Mouse (Mus musculus) cerebellum, adult 11-12 months (tissue): ENCODE results near the gene Sik1.

Experiments
- DNase-seq: peaks from one replicate; pipeline ENCODE4 v3.0.0; 2022

Gene Sik1

DNA sequence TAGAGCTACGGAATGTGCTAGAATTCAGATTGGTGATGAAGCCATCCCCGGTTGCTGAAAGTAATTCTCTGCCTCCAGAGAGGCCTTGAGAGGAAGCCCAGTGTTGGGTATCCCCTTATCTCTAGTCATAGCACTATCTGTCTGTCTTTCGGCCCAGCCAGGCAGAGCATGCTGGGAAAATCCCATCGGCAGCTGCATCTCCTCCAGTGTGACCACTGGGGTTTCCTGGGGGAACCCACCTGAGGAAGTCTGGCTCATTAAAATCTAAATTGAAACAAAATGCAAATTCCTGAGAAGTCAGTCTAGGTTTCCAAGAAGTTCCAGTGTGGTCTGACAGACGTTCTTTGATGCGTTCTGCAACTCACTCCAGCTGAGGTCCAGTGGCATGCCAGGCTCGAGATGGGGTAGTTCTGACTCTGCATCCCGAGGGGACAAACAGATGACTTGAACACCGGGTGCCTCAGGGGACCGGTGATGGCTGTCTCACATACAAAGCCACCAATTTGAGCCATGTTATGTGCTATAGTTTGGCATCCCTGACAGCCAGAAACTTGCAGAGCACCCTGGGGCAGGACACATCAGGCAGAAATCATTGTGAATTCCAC lies 19.8 kb upstream of the Sik1 start:
- no peak for DNase-seq

DNA sequence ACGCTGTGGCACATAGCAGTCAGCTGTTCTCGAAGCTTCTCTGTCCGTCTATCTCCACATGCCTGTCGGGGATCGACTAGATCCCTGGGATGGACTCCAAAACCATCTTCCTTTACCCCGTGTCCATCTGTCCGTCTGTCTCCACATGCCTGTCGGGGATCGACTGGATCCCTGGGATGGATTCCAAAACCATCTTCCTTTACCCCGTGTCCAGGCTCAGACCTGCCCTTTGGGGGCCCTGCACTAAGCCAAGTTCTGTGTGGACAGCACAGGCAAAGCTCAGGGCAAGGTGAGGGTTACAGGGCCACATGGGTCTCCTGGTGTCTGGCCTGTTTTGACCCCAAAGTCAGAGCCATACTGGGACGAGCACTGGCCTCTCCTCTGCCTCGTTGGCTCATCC lies 19.1 kb upstream of the Sik1 start:
- no peak for DNase-seq

GRCm38 (mm10) chr17:31873973-31874372 lies 18.4 kb upstream of the Sik1 start:
- no peak for DNase-seq

- DNase-seq = no peak
Observed at GRCm38 (mm10) chr17:31873185-31873870, 17.7 kb upstream of the Sik1 start.

GRCm38 (mm10) chr17:31872826-31873165 lies 17.2 kb upstream of the Sik1 start:
- DNase-seq = no peak

GRCm38 (mm10) chr17:31871968-31872825 lies 16.6 kb upstream of the Sik1 start:
- no peak for DNase-seq

GRCm38 (mm10) chr17:31870931-31871421 lies 15.4 kb upstream of the Sik1 start:
- no peak for DNase-seq

DNA sequence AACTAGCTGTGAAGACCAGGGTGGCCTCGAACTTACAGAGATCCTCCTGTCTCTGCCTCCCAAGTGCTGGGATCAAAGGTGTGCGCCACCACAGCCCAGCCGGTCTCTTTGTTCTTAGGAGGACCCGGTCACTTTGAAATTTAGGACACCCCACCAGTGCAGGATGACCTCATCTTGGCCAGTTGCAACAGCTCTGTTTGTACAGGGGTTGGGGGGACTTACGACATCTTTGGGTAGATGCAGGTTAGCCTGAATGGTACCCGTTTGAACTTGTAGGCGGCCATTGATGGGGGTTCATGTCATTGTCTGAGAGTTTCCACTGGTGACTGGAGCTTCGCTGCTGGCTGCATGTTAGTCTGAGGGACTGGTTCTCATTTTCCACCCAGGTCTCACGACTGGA lies 14.8 kb upstream of the Sik1 start:
- no peak for DNase-seq

GRCm38 (mm10) chr17:31868076-31868475 lies 12.5 kb upstream of the Sik1 start:
- DNase-seq = no peak

DNA sequence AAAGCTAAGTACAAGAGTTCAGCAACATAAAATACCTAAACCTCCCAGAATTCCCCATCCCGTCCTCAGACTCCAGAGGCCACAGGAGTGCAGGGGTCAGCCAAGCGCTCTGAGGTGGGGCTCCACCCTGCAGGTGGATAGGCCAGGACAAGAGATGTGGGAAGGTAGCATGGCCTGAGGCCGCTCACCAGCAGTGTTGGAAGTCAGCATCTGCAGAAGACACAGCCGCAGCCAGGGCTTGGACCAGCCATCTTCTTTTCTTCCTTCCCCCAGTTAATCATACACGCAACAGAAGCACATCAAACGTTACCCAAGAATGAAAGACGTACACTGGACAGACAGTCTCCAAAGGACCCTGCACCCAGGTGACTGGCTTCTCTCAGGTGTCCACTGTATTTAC lies 11.5 kb upstream of the Sik1 start:
- DNase-seq = no peak

- DNase-seq = no peak
Observed at GRCm38 (mm10) chr17:31865636-31866035, 10.0 kb upstream of the Sik1 start.

DNA sequence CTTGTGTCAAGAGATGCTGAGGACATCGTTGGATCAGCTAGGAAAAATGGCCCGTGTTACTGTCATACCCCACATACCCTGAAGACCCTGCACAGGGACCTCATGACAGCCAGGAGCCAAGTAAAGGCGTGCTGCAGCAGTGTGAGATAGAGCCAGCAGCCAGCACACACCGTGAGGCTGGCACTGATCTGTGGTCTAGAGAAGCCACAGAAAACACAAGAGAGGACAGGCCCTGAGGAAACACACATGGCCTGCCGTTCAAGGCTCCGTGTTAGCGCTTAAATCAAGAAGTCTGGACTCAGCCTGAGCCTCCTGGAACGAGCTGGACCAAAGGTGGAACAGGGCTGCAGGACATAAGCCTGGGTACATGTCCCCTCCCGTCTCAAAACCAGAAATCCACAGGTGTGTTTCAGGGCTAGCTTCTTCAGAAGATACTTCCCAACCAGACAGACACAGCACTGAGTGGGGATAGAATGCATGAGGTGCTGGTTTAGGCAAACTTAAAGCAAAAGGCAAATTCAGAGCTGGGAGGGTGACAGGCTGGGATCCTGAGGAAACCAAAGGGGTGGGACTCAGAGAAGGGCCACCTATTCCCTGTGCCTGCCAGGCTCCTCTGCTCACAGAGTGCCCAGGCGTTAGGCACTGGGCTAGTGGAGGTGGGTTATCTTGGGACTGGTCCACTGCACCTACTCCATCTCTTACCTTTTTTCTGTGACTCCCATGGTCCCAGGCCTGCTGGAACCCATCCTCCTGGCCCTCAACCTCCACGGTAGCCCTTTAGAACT lies 9.3 kb upstream of the Sik1 start:
- no peak for DNase-seq

DNA sequence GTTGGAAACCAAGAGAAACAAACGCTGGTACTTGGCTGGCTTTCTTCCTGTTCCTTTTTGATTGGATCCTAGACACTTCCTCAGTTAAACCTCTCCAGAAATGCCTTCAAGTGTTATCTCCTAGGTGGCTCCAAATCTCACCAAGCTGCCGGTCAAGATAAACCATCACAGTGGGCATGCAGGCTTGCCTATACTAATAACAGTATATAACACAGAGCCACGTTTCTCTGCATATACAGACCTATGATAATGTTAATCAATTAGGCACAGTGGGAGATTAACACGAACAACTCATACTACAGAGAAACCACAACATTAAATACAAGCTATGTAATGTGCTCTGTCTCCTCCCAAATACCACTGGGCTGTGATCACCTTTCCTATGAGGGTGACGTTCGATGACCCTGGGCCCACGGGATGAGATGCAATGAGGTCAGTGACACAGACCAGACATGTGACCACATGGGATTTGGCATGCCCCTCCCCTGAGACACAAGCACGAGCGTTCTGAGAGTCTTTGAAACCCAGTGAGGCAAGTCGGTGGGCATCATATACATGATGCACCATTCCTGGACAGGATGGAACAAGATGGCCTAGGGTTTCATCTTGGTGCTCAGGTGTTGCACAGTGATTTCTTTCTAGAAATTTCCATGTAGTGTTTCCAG lies 7.7 kb upstream of the Sik1 start:
- no peak for DNase-seq

- DNase-seq = no peak
Observed at GRCm38 (mm10) chr17:31862136-31862535, 6.5 kb upstream of the Sik1 start.

DNA sequence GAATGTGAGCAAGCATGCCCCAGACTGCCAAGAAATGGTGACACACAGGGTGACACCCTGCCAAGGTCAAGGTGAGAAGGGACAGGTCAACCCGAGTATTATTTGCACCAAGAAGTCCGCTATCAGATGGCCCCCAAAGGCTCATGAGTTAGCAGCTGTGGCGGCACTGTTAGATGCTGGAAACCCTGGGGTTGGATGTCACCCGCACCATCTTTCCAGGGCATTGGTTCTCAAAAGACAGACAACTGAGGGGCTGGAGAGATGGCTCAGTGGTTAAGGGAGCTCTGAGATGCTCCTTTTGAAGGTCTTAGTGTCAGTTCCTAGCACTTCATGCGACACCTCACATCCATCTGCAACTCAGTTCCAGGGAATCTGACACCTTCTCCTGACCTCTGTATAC lies 6.1 kb upstream of the Sik1 start:
- no peak for DNase-seq

DNA sequence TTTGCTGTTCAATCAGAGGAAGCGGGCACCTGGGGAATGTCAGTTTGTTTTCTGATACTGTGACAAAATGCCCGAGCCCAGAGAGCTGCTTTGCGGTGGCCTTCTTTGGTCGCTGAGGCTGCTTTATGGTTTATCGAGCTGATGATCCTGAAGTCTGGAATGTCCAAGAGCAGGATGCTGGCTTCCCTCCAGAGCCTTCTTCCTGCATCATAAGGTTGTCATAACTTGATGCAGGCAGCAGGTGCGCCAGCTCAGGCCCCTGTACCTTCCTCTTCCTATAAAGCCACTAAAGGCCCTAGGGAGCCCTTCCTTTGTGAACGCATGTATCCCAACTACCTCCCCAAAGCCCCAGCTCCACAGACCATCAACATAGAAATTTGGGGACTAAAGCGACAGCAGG lies 5.3 kb upstream of the Sik1 start:
- DNase-seq = no peak

- DNase-seq = no peak
Observed at GRCm38 (mm10) chr17:31859367-31859766, 3.8 kb upstream of the Sik1 start.

DNA sequence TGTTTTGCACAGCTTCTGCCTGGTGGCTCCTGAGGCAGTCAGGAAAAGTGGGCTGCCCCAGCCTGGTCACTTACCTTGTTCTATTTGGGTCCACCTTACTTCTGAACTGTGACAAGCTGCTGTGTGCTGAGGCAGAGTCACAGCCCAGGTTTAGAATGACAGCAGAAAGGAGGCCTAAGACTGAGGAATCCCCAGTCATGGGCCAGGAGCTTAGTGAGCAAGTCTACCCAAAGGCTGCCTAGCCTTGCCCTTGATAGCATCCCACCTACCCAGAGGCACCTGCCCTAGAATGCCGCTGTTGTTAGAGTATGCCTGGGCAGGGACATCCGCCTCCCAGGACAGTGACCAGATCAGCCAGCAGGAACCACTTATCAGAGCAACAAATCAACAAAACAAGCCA lies 3.2 kb upstream of the Sik1 start:
- no peak for DNase-seq

- DNase-seq = no peak
Observed at GRCm38 (mm10) chr17:31857903-31858426, 2.4 kb upstream of the Sik1 start.

GRCm38 (mm10) chr17:31857251-31857650 lies 1.6 kb upstream of the Sik1 start:
- DNase-seq = no peak

DNA sequence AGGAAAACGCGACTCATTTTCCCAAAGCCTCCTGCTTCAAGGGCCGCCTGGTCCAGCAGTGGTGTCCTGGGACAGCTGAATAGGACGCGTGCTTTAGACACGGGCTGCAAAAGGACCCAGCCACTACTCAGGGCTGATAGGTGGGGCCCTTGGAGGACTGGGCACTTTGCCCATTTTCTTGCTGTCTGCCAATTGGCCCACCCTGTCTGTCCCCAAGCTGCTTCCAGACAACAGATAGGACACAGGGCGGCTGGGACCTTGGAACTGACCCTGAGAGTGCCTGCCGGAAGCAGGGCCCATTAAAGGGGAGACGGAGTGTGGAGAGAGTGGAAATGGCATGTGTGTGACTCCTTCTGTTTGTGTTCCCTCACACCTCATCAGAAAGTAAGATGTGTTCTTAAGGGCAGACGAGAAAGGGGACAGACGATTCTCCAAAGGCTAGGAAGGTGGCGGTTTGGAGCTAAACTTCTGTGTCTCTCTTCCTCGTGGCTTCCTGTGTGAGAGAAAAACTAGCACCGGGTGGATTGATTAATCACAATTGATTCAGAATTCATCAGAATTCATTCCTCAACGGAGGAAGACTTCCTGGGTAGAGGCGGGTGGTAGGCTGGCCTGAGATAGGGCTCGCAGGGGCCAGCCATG lies 1.0 kb upstream of the Sik1 start:
- DNase-seq = peak; percentile 52
